Mouse (Mus musculus) forebrain, embryonic 12.5 days (tissue): ENCODE results near the gene Tmem203. TPM values are rescaled to one million over a fixed set of nuclear protein-coding genes. Genes with fewer than 3 reads are reported as not detected.
A peak's percentile ranks its signal among the peaks of the same experiment; 100 is the strongest.

Experiments used
- ATAC-seq: fragments of 200-750 bp; cut with Nextera tagmentation; 2 replicates; pipeline ENCODE4 v1.8.0; 2017; ENCODE audit warnings: moderate TSS enrichment; ENCODE audit not compliant: low FRiP score
- H3K27ac ChIP-seq: fragments of 300-500 bp; sonication (generic); 2 replicates; pipeline ENCODE4 v1.5.1; 2016; ENCODE audit warnings: mild to moderate bottlenecking
- H3K27me3 ChIP-seq: fragments of 300-500 bp; sonication (generic); 2 replicates; pipeline ENCODE4 v1.6.1; 2016; ENCODE audit warnings: mild to moderate bottlenecking
- H3K36me3 ChIP-seq: fragments of 300-500 bp; sonication (generic); replicated peaks from 2 replicates; pipeline ENCODE4 v1.6.1; 2016; ENCODE audit warnings: mild to moderate bottlenecking
- H3K4me1 ChIP-seq: fragments of 300-500 bp; sonication (generic); 2 replicates; pipeline ENCODE4 v1.6.1; 2016
- H3K4me2 ChIP-seq: fragments of 300-500 bp; sonication (generic); 2 replicates; pipeline ENCODE4 v1.6.1; 2016; ENCODE audit warnings: mild to moderate bottlenecking, moderate library complexity
- H3K4me3 ChIP-seq: fragments of 300-500 bp; sonication (generic); replicated peaks from 2 replicates; pipeline ENCODE4 v1.5.1; 2016; ENCODE audit warnings: mild to moderate bottlenecking
- H3K9ac ChIP-seq: fragments of 300-500 bp; sonication (generic); 2 replicates; pipeline ENCODE4 v1.6.1; 2016; ENCODE audit warnings: mild to moderate bottlenecking
- H3K9me3 ChIP-seq: fragments of 300-500 bp; sonication (generic); 2 replicates; pipeline ENCODE4 v1.6.1; 2016
- WGBS: fragments of 180-500 bp; shearing (Covaris S2); methylation state at CpG from one replicate; pipeline ENCODE4 v1.1.7; 2016; 5-methylcytosine and 5-hydroxymethylcytosine counted together
- polyA plus RNA-seq: library from polyadenylated mRNA; unstranded; fragments of >200 nt; fragmentation: Nextera tagmentation; extraction: Ambion mirVana; gene quantifications from 2 replicates; pipeline ENCODE4 v1.2.1, GENCODE M21; 2016

Gene Tmem203
- polyA plus RNA-seq, 1 experiment from 2014 or later = 17.6 TPM

- 2% methylated on average over 39 of the region's 41 CpGs for WGBS
- H3K4me3 ChIP-seq = peak overlapping the region; percentile 90
- H3K36me3 ChIP-seq = peaks cover 13% of the 10 kb centered on the region
- H3K4me2 ChIP-seq = peak overlapping the region; percentile 56
- peaks cover 8% of the 10 kb centered on the region; the same call in 1 of the 2 replicates for H3K27me3 ChIP-seq
- H3K9me3 ChIP-seq = no peaks in the 10 kb centered on the region
- ATAC-seq = peak; percentile 98
- peak overlapping the region; percentile 66 for H3K9ac ChIP-seq
- H3K4me1 ChIP-seq = peaks cover 22% of the 10 kb centered on the region
- peak overlapping the region; percentile 99 for H3K27ac ChIP-seq
Measured at GRCm38 (mm10) chr2:25224766-25225752, 30.2 kb upstream of the Tmem203 start.

- Histone ChIP-seq H3K4me3 (peak overlapping the region; percentile 90; the same call in 1 of the 2 replicates), H3K36me3 (peaks cover 13% of the 10 kb centered on the region), H3K27me3 (peaks cover 8% of the 10 kb centered on the region; the same call in 1 of the 2 replicates), H3K9ac (peak overlapping the region; percentile 66; the same call in 1 of the 2 replicates), H3K4me1 (peaks cover 22% of the 10 kb centered on the region), H3K27ac (peak overlapping the region; percentile 99), H3K9me3 (no peaks in the 10 kb centered on the region), H3K4me2 (peak overlapping the region; percentile 56)
- 75% methylated on average over 8 of the region's 8 CpGs for WGBS
- no peak for ATAC-seq
Measured at GRCm38 (mm10) chr2:25225811-25226379, 29.3 kb upstream of the Tmem203 start.

- H3K4me1 ChIP-seq = peaks cover 22% of the 10 kb centered on the region
- peaks cover 5% of the 10 kb centered on the region for H3K36me3 ChIP-seq
- peaks cover 12% of the 10 kb centered on the region for H3K27me3 ChIP-seq
- 88% methylated on average over 5 of the region's 5 CpGs for WGBS
- H3K9ac ChIP-seq = no peak overlapping the region
- ATAC-seq = no peak
- H3K9me3 ChIP-seq = no peaks in the 10 kb centered on the region
- no peak overlapping the region for H3K4me3 ChIP-seq
- H3K4me2 ChIP-seq = no peak overlapping the region
- no peak overlapping the region for H3K27ac ChIP-seq
Measured at GRCm38 (mm10) chr2:25226864-25227263, 28.4 kb upstream of the Tmem203 start.

- Histone ChIP-seq H3K9me3 (no peaks in the 10 kb centered on the region), H3K4me1 (peaks cover 22% of the 10 kb centered on the region), H3K36me3 (no peaks in the 10 kb centered on the region), H3K4me2 (no peak overlapping the region), H3K4me3 (no peak overlapping the region), H3K9ac (no peak overlapping the region), H3K27ac (no peak overlapping the region), H3K27me3 (peaks cover 17% of the 10 kb centered on the region)
- ATAC-seq = no peak
- 90% methylated on average over 4 of the region's 4 CpGs for WGBS
Measured at GRCm38 (mm10) chr2:25227406-25227805, 27.8 kb upstream of the Tmem203 start.

- 0% methylated on average over 7 of the region's 7 CpGs for WGBS
Measured at GRCm38 (mm10) chr2:25228431-25228889, 26.8 kb upstream of the Tmem203 start.

GRCm38 (mm10) chr2:25228995-25229530 is 26.2 kb upstream of the Tmem203 start:
- Histone ChIP-seq H3K4me2 (peak overlapping the region; percentile 8; the same call in 1 of the 2 replicates), H3K27ac (peak overlapping the region; percentile 65; the same call in 1 of the 2 replicates)

More at GRCm38 (mm10) chr2:25228431-25228889, 26.8 kb upstream of the Tmem203 start:
- Histone ChIP-seq H3K36me3 (no peaks in the 10 kb centered on the region), H3K4me3 (peak overlapping the region; percentile 19), H3K4me2 (peak overlapping the region; percentile 35), H3K9me3 (no peaks in the 10 kb centered on the region), H3K27me3 (peaks cover 22% of the 10 kb centered on the region), H3K9ac (no peak overlapping the region), H3K4me1 (peaks cover 18% of the 10 kb centered on the region), H3K27ac (peak overlapping the region; percentile 65; the same call in 1 of the 2 replicates)
- no peak for ATAC-seq

GRCm38 (mm10) chr2:25229582-25229981 is 25.7 kb upstream of the Tmem203 start:
- no peak overlapping the region for H3K4me2 ChIP-seq
- H3K27me3 ChIP-seq = peaks cover 23% of the 10 kb centered on the region
- H3K36me3 ChIP-seq = no peaks in the 10 kb centered on the region
- no peaks in the 10 kb centered on the region for H3K9me3 ChIP-seq
- 89% methylated on average over 5 of the region's 5 CpGs for WGBS
- no peak overlapping the region for H3K9ac ChIP-seq
- H3K27ac ChIP-seq = no peak overlapping the region
- peaks cover 14% of the 10 kb centered on the region for H3K4me1 ChIP-seq
- ATAC-seq = no peak
- no peak overlapping the region for H3K4me3 ChIP-seq

More at GRCm38 (mm10) chr2:25228995-25229530, 26.2 kb upstream of the Tmem203 start:
- peak overlapping the region; percentile 12; the same call in 1 of the 2 replicates for H3K9ac ChIP-seq
- 74% methylated on average over 6 of the region's 6 CpGs for WGBS
- no peak overlapping the region for H3K4me3 ChIP-seq
- no peaks in the 10 kb centered on the region for H3K9me3 ChIP-seq
- no peaks in the 10 kb centered on the region for H3K36me3 ChIP-seq
- H3K4me1 ChIP-seq = peaks cover 14% of the 10 kb centered on the region
- no peak for ATAC-seq
- peaks cover 22% of the 10 kb centered on the region for H3K27me3 ChIP-seq

GRCm38 (mm10) chr2:25230581-25230980 is 24.7 kb upstream of the Tmem203 start:
- WGBS = 90% methylated on average over 7 of the region's 7 CpGs
- Histone ChIP-seq H3K4me1 (peaks cover 10% of the 10 kb centered on the region), H3K9ac (no peak overlapping the region), H3K27ac (no peak overlapping the region), H3K4me3 (no peak overlapping the region), H3K4me2 (no peak overlapping the region), H3K36me3 (no peaks in the 10 kb centered on the region), H3K9me3 (no peaks in the 10 kb centered on the region), H3K27me3 (peaks cover 33% of the 10 kb centered on the region)
- ATAC-seq = no peak

- Histone ChIP-seq H3K4me1 (peaks cover 6% of the 10 kb centered on the region), H3K9ac (no peak overlapping the region), H3K4me3 (no peak overlapping the region), H3K9me3 (no peaks in the 10 kb centered on the region), H3K27ac (no peak overlapping the region), H3K36me3 (no peaks in the 10 kb centered on the region), H3K27me3 (peaks cover 37% of the 10 kb centered on the region), H3K4me2 (no peak overlapping the region)
- no peak for ATAC-seq
- WGBS = 56% methylated on average over 12 of the region's 12 CpGs
Measured at GRCm38 (mm10) chr2:25231038-25231437, 24.2 kb upstream of the Tmem203 start.

- WGBS = 87% methylated on average over 4 of the region's 4 CpGs
- Histone ChIP-seq H3K27me3 (peaks cover 49% of the 10 kb centered on the region), H3K36me3 (no peaks in the 10 kb centered on the region), H3K4me1 (peaks cover 6% of the 10 kb centered on the region; the same call in 1 of the 2 replicates), H3K4me3 (no peak overlapping the region), H3K4me2 (no peak overlapping the region), H3K9me3 (no peaks in the 10 kb centered on the region), H3K27ac (no peak overlapping the region), H3K9ac (no peak overlapping the region)
- no peak for ATAC-seq
Measured at GRCm38 (mm10) chr2:25233421-25233820, 21.8 kb upstream of the Tmem203 start.

GRCm38 (mm10) chr2:25234050-25234449 is 21.2 kb upstream of the Tmem203 start, which contains the start of gene Slc34a3:
Gene Slc34a3 (minus strand): TSS chr2:25234364.
- no peak for ATAC-seq
- H3K9ac ChIP-seq = no peak within 1 kb of the TSS
- peaks cover 51% of the 10 kb centered on the region for H3K27me3 ChIP-seq
- no peaks in the 10 kb centered on the region for H3K9me3 ChIP-seq
- H3K4me3 ChIP-seq = no peak within 1 kb of the TSS
- 84% methylated on average over 3 of the region's 3 CpGs for WGBS
- H3K4me2 ChIP-seq = no peak within 1 kb of the TSS
- H3K27ac ChIP-seq = no peak within 1 kb of the TSS
- no peaks in the 10 kb centered on the region for H3K36me3 ChIP-seq
- peaks cover 2% of the 10 kb centered on the region; the same call in 1 of the 2 replicates for H3K4me1 ChIP-seq
